Mouse (Mus musculus): Measurements from ENCODE around the gene Aldh1a1. TPM values are rescaled to one million over a fixed set of nuclear protein-coding genes. Genes with fewer than 3 reads are reported as not detected.

Gene Aldh1a1
- 10 to 100 TPM in 1 of 2 experiments, 1 to 10 TPM in 1; 9.9 to 13.1 TPM for total RNA-seq (2023)

DNA sequence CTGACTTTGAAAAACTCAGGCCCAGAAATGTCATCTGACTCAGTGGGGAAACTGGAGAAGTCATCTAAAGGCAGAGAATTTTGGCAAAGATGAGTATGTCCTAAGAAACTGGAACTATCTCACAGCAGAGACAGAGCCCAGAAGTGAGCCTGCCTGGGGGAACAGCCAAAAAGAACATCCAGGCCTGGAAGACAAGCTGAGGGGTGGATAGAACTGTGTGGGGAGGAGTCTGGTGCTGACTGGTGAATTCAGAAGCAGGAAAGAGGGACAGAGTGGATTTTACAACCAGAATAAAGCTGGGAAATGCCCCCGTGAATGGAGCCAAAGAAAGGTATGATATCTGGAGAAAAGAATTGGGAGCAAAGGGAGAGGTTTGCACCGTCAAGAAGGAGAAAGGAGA, at the start of gene Aldh1a1:
Gene Aldh1a1 (plus strand): TSS at position 225 of the 400 bp plus-strand sequence.

Other genes starting within 250 kb of the Aldh1a1 start
- 1,000 to 10,000 TPM; 3,529 to 3,986 TPM for gene Anxa1, start 101.8 kb upstream of the Aldh1a1 start, total RNA-seq (2023)
- gene Aldh1a7, start 234.8 kb downstream of the Aldh1a1 start, total RNA-seq (2023): 1 to 10 TPM; 1.9 to 2.3 TPM